Mouse (Mus musculus) cerebellum, adult 9-11 months (tissue): ENCODE measurements around the gene Guca2b.
A peak's percentile ranks its signal among the peaks of the same experiment; 100 is the strongest.
"Not testable (repeated sequence)": the region's sequence is repeated elsewhere in the genome, so short reads cannot be mapped to it uniquely, and the experiment has no call there.

ENCODE experiments used
- DNase-seq: peaks from one replicate; pipeline ENCODE4 v3.0.0; 2022

Gene Guca2b

DNA sequence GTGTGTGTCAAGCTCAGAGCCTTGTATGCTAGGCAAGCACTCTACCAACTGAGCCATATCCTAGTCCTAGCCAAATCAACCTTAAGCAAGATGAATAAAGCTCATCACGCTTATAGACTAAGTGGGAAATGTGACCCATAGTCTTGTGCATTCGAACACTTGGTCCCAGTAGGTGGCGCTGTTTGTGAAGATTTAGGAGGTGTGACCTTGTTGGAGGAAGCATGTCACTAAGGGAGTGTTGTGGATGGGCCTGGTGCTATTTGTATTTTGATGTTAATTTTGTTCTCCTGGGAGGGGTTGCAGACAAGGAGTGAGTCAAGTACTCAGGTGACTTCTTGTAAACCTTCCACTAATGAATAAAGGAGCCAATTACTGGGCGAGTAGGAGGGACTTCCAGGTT, 16.1 kb downstream of the Guca2b start:
- DNase-seq, result no peak

DNA sequence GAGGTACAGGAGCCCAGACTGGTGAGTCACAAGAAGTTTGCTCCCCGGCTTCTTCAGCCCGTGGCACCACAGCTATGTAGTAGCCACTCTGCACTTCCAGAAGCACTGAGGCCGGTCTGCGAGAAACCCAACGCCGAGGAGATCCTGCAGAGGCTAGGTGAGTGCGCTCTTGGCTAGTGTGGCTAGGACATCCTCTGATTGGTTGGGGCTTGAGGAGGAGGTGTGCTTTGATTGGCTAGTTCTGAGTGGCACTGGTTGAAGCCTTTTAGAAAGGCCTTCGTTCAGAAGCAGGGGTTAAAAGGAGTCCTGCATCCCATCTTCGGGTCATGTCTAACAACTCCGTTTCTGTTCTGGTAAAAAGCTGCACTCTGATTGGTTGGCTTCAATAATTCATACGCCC, 20.1 kb downstream of the Guca2b start:
- DNase-seq, result no peak

- DNase-seq, result no peak
These were observed 20.8 kb downstream of the Guca2b start for GRCm38 (mm10) chr4:119637946-119638345.

DNA sequence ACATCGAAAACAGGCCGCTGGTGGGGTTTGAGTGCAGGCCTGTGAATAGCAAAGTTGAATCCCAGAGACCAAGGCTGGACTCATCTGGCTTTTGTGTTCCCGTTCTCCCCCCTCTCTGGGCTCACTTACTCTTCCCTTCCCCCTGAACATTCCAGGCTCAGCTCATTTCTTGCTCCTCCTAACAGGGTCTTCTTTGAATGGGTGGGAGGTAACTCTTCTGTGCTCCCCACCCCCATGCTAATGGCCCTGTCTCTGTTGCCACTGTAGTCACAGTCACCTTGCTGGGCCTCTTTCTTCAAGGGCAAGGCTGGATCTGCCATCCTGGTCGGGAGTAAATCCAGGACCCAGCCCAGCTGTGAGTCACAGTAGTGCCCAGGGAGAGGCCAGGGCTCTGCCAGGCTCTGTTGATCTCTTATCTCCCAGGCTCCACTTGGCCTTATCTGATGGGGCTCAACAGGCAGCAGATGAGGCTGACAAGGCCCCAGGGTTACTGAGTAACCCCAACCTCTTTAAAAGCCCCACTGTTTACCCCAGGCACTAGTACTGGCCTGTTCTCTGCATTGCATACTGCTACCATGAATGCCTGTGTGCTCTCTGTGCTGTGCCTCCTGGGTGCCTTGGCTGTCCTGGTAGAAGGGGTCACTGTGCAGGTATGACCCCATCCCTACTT, 21.4 kb downstream of the Guca2b start, which contains the start of gene Guca2a:
Gene Guca2a (plus strand): TSS at position 529 of the 670 bp plus-strand sequence.
- DNase-seq, result no peak

- no peak for DNase-seq
These were observed 22.0 kb downstream of the Guca2b start for GRCm38 (mm10) chr4:119636731-119637130.

GRCm38 (mm10) chr4:119635686-119636085, 23.1 kb downstream of the Guca2b start:
- no peak for DNase-seq

DNA sequence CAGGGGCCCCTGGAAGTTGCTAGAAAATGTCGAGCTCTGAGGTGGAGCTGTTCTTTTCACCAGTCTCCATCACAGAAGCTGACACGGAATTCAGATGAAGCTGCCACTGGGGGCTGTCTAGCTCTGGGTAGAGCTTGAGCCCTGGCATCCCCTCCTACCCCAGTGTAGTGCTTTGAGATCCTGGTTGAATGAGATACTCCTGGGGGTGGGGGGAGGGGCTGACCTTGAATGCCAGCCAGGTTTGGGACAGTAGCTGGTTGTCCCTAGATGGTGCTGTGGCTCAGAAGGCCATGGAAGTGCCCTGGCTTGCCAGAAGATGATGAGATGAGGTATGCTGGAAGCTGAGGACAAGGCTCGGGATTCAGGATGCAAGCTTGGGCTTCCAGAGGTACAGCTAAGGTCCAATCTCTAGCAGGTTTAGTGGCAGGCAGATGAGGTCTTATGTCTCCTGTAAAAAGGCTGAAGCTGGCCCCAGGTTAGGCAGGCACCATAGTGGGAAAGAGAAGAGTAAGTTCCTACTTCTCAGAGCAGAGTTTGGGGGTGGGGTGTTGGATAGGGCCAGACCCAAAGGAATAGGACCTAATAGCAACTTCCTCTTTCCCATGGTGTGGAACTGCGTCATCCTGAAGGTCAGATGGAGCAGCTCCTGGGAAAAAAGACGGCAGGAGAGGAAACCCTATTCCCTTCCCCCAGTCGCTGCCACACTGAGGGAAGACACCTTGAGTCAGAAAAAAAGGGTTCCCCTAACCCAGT, 23.7 kb downstream of the Guca2b start:
- DNase-seq, result no peak

DNA sequence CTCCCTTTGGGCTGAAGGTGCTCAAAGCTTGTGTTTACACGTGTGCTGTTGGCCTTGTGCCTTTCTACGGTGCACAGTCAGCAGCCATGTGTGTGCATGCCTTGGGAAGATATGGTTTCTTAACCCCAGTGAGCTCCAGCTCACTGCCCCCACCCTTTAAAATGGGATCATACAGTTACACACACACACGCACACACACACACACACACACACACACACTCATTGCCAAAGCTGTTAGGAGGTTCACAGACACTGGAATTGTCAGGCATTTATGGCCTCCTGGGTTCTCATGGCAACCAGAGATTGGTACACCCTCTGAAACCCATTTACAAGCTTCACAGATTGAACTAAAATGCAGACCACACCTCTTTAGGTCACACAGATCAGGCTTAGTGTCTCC, 24.8 kb downstream of the Guca2b start:
- no peak for DNase-seq

DNA sequence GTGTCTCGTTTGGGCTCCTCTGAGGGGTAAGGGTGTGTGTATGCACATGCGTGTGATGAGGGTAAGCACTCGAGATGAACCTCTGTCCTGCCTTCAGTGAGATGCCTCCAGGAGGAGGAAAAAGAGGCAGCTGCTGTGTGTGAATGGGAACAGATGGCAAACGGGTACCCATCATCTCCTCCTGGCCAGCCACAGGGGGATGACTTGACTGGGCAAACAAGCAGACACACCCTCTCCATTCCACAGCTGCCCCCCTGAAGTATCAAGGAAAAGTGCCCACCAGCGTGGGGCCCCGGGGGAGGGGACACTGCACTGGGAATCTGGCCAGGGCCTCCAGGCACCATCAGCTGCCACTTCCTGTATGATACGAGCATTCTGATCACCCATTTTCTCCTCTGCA, 25.4 kb downstream of the Guca2b start:
- no peak for DNase-seq

DNA sequence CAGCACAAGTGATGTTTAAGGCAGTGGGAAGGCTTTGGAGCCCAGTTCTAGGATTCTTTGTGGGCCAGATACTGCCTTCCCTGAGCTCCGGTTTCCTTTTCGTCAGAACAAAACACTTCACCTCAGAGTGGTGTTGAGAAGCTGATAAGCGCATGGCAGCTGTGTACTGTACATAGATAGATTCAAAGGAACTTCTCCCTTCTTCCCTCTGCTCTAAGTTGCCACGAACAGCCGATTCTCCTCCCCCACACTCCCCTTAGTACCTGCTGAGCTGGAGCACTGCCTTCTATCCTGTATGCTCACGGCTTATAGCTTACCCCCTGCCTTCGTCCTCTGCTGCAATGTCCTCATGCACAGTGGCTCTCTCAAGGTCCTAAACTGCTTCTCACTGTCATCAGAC, 26.0 kb downstream of the Guca2b start:
- no peak for DNase-seq

- peak; percentile 29 for DNase-seq
These were observed 27.4 kb downstream of the Guca2b start for GRCm38 (mm10) chr4:119631115-119631919.

DNA sequence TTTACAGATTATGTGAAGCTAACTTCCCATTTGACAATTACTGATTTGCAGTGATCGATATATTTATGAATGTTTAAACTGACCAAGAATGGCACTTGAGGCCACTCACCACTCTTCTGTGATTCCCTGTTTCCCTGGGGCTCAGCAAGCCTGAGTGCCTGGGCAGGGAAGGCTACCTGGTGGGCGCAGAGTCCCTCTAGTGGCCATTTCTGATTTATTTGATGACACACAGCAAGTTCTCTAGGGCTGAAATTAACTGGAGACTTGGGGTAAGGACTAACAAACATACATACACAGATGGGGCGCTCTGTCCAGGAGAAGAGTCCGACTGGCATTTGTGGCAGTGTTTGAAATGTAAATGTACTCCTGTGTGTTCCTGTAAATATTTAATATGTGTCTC, 30.4 kb downstream of the Guca2b start:
- not testable (repeated sequence) for DNase-seq

DNA sequence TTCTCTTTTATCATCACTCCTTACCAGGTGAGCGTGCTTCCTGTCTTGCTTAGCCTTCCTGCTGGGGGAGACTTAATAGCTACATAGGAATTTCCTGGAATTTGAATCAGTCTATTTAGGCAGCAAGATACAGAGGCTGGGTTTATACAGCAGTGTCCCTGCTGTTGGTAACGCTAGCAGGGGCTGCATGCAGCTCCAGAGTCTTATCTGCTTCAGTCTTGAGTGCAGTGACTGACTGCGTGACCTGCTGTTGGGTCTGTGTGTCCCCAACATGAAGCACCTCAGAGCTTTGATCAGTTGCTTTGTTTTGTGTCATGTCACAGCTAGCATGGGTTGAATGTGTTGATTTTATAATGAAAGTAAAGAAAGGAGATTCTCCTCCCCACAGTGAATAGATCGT, 31.4 kb downstream of the Guca2b start:
- no peak for DNase-seq

- DNase-seq, result no peak
These were observed 31.9 kb downstream of the Guca2b start for GRCm38 (mm10) chr4:119626876-119627275.

- DNase-seq, result no peak
These were observed 32.6 kb downstream of the Guca2b start for GRCm38 (mm10) chr4:119626081-119626645.

DNA sequence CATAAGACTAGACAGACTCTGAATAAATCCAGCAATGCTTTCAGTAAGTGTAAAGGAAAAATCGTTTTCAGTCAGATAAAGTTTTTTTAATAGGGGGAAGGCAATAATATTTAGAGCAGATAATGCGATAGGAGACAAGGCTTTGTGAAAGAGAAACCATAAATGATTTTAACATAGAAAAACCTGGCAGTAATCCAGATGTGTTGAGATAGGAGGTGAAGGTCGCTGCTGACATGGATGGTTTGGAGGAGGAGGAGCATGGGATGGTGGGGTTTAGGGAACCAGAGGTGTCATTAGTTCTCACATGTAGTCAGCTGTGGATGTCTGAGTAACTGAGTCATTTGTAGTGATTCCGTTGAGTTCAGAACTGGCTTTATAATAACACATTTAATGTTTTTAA, 44.0 kb downstream of the Guca2b start:
- no peak for DNase-seq

DNA sequence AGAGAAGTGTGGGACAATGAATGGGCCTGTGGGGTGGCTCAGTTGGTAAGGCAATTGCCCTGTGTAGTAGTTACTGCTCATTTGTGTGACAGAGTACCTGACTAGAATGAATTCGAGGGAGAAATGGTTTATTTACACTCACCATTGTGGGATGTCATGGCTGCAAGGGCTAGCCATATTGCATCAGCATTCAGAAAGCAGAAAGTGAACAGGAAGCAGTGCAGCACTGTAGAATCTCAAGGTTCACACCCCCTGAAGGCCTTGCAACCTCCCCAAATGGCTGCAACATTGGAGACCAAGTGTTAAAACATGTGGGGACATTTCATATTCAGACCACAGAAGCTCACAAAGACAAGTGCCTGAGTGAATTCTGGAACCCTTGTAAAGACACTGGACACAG, 44.7 kb downstream of the Guca2b start:
- DNase-seq, result no peak

- DNase-seq, result no peak
These were observed 49.3 kb downstream of the Guca2b start for GRCm38 (mm10) chr4:119609488-119609887.
